Mouse (Mus musculus): Measurements from ENCODE around the gene Gm884. TPM values are rescaled to one million over a fixed set of nuclear protein-coding genes. Genes with fewer than 3 reads are reported as not detected.
"Not testable (repeated sequence)": the region's sequence is repeated elsewhere in the genome, so short reads cannot be mapped to it uniquely, and the experiment has no call there.

The Gm884 gene
- total RNA-seq, 2 experiments from 2014 or later, result not detected

GRCm38 (mm10) chr11:103635481-103635880, 14.5 kb upstream of the Gm884 start:
- ATAC-seq (ENCODE audit: poor library complexity, severe bottlenecking), result no peak

GRCm38 (mm10) chr11:103634806-103635205, 13.9 kb upstream of the Gm884 start:
- ATAC-seq (ENCODE audit: poor library complexity, severe bottlenecking), result no peak

GRCm38 (mm10) chr11:103627453-103627852, 6.5 kb upstream of the Gm884 start:
- ATAC-seq (ENCODE audit: poor library complexity, severe bottlenecking), result no peak

- no peak for ATAC-seq (ENCODE audit: poor library complexity, severe bottlenecking)
Observed at GRCm38 (mm10) chr11:103610772-103611171, 10.2 kb downstream of the Gm884 start.

- no peak for ATAC-seq (ENCODE audit: poor library complexity, severe bottlenecking)
Observed at GRCm38 (mm10) chr11:103606611-103607010, 14.3 kb downstream of the Gm884 start.

GRCm38 (mm10) chr11:103578339-103578738, 42.6 kb downstream of the Gm884 start:
- ATAC-seq (ENCODE audit: poor library complexity, severe bottlenecking), result no peak

- ATAC-seq (ENCODE audit: poor library complexity, severe bottlenecking), result no peak
Observed at GRCm38 (mm10) chr11:103556021-103556420, 64.9 kb downstream of the Gm884 start.

- not testable (repeated sequence) for ATAC-seq (ENCODE audit: poor library complexity, severe bottlenecking)
Observed at GRCm38 (mm10) chr11:103534973-103535372, 86.0 kb downstream of the Gm884 start.

- ATAC-seq (ENCODE audit: poor library complexity, severe bottlenecking), result no peak
Observed at GRCm38 (mm10) chr11:103512111-103512510, 108.8 kb downstream of the Gm884 start.

- ATAC-seq (ENCODE audit: poor library complexity, severe bottlenecking), result no peak
Observed at GRCm38 (mm10) chr11:103504497-103504896, 116.4 kb downstream of the Gm884 start, which contains the start of gene Lrrc37a. Gene Lrrc37a (minus strand): TSS chr11:103504597.

Other genes starting within 250 kb of the Gm884 start
- gene Plekhm1, start 208.5 kb downstream of the Gm884 start, total RNA-seq (2015), result 28.4 and 29.4 TPM in 2 replicates
- gene Plekhm1, start 208.5 kb downstream of the Gm884 start, total RNA-seq (2017), result 8.3 and 12.7 TPM in 2 replicates
- not detected in 2 replicates for gene Lrrc37a, start 116.5 kb downstream of the Gm884 start, total RNA-seq (2015)
- gene Lrrc37a, start 116.5 kb downstream of the Gm884 start, total RNA-seq (2017), result not detected in 2 replicates
- gene Lyzl6, start 17.8 kb upstream of the Gm884 start, total RNA-seq (2015), result not detected in 2 replicates
- not detected in 2 replicates for gene Lyzl6, start 17.8 kb upstream of the Gm884 start, total RNA-seq (2017)
- not detected in 2 replicates for gene Rprml, start 28.4 kb upstream of the Gm884 start, total RNA-seq (2015)
- not detected in 2 replicates for gene Rprml, start 28.4 kb upstream of the Gm884 start, total RNA-seq (2017)
- 45.8 and 46.8 TPM in 2 replicates for gene Gosr2, start 76.8 kb upstream of the Gm884 start, total RNA-seq (2015)
- 45.5 and 51.8 TPM in 2 replicates for gene Gosr2, start 76.8 kb upstream of the Gm884 start, total RNA-seq (2017)
- gene Wnt9b, start 128.7 kb upstream of the Gm884 start, total RNA-seq (2015), result not detected in 2 replicates
- not detected in 2 replicates for gene Wnt9b, start 128.7 kb upstream of the Gm884 start, total RNA-seq (2017)
- not detected in 2 replicates for gene Wnt3, start 153.0 kb upstream of the Gm884 start, total RNA-seq (2015)
- not detected in 2 replicates for gene Wnt3, start 153.0 kb upstream of the Gm884 start, total RNA-seq (2017)

All from megakaryocyte, adult 5-6 weeks (primary cell).